Mouse (Mus musculus): Measurements from ENCODE around the gene Chrm1. TPM values are rescaled to one million over a fixed set of nuclear protein-coding genes. Genes with fewer than 3 reads are reported as not detected.
A peak's percentile ranks its signal among the peaks of the same experiment; 100 is the strongest.

The Chrm1 gene
- 0.19 and 0.26 TPM in 2 replicates for polyA plus RNA-seq (2014; fragmentation: Nextera tagmentation; extraction: Ambion mirVana)

- H3K4me1 ChIP-seq (ENCODE audit: control insufficient read depth, insufficient read depth, low read length) = no peaks in the 10 kb centered on the region
- no peaks in the 10 kb centered on the region for H3K27me3 ChIP-seq (ENCODE audit: control insufficient read depth, insufficient read depth, low read length)
- H3K27ac ChIP-seq (ENCODE audit: low read depth, low read length) = no peak within 1 kb of the TSS
- no peak for ATAC-seq (ENCODE audit: low read depth)
- WGBS = 76% methylated on average over 9 of the region's 9 CpGs
- H3K9me3 ChIP-seq (ENCODE audit: control insufficient read depth, low read length) = no peaks in the 10 kb centered on the region
- peak within 1 kb of the TSS; percentile 41 for H3K4me3 ChIP-seq (ENCODE audit: low read depth, low read length)
- no peaks in the 10 kb centered on the region for H3K36me3 ChIP-seq (ENCODE audit: control insufficient read depth, insufficient read depth, low read length)
- peak within 1 kb of the TSS; percentile 96; the same call in 1 of the 2 replicates for H3K4me2 ChIP-seq (ENCODE audit: low read depth, low read length)
- no peak within 1 kb of the TSS for H3K9ac ChIP-seq (replicated peaks; ENCODE audit: low read depth, low read length)
These were observed at the start of gene Chrm1 for GRCm38 (mm10) chr19:8663360-8663839. TSS of gene Chrm1 (plus strand) at chr19:8663789.

- 61% methylated on average over 2 of the region's 2 CpGs for WGBS
These were observed 49.2 kb upstream of the Chrm1 start for GRCm38 (mm10) chr19:8614343-8614742.

DNA sequence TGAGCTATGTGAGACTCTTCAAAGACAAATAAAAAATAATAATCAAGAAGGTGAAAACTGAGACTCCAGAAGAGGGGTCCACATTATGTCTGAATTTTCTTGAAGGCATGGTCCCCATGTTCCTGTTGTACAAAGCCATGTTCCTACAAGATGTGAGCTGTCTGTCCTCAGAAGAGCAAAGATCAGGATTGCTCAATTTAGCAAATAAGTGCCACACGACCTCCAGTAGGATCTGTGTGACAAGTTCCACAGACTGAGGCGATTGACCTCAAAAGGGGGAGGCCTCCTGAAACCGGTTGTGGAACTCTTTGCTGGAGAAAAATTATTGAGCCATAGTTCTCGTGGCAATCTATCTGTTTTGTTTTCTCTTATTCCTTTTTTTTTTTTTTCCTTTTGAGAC is 47.3 kb upstream of the Chrm1 start:
- Histone ChIP-seq H3K27me3 (ENCODE audit: control insufficient read depth, insufficient read depth, low read length) (no peaks in the 10 kb centered on the region), H3K27ac (ENCODE audit: low read depth, low read length) (no peak overlapping the region), H3K9me3 (ENCODE audit: control insufficient read depth, low read length) (no peaks in the 10 kb centered on the region), H3K9ac (replicated peaks; ENCODE audit: low read depth, low read length) (no peak overlapping the region), H3K36me3 (ENCODE audit: control insufficient read depth, insufficient read depth, low read length) (no peaks in the 10 kb centered on the region), H3K4me2 (ENCODE audit: low read depth, low read length) (no peak overlapping the region), H3K4me1 (ENCODE audit: control insufficient read depth, insufficient read depth, low read length) (no peaks in the 10 kb centered on the region), H3K4me3 (ENCODE audit: low read depth, low read length) (no peak overlapping the region)
- ATAC-seq (ENCODE audit: low read depth) = no peak
- 80% methylated on average over 4 of the region's 4 CpGs for WGBS

More at GRCm38 (mm10) chr19:8614343-8614742, 49.2 kb upstream of the Chrm1 start:
- Histone ChIP-seq H3K4me2 (ENCODE audit: low read depth, low read length) (no peak overlapping the region), H3K9ac (replicated peaks; ENCODE audit: low read depth, low read length) (no peak overlapping the region), H3K4me1 (ENCODE audit: control insufficient read depth, insufficient read depth, low read length) (no peaks in the 10 kb centered on the region), H3K4me3 (ENCODE audit: low read depth, low read length) (no peak overlapping the region), H3K27me3 (ENCODE audit: control insufficient read depth, insufficient read depth, low read length) (no peaks in the 10 kb centered on the region), H3K36me3 (ENCODE audit: control insufficient read depth, insufficient read depth, low read length) (no peaks in the 10 kb centered on the region), H3K9me3 (ENCODE audit: control insufficient read depth, low read length) (no peaks in the 10 kb centered on the region), H3K27ac (ENCODE audit: low read depth, low read length) (no peak overlapping the region)
- ATAC-seq (ENCODE audit: low read depth) = no peak

GRCm38 (mm10) chr19:8617904-8618303 is 45.7 kb upstream of the Chrm1 start, which contains the start of gene Slc22a6:
TSS of gene Slc22a6 (plus strand) at chr19:8618039.
- H3K27ac ChIP-seq (ENCODE audit: low read depth, low read length) = no peak within 1 kb of the TSS
- H3K4me2 ChIP-seq (ENCODE audit: low read depth, low read length) = no peak within 1 kb of the TSS
- no peaks in the 10 kb centered on the region for H3K9me3 ChIP-seq (ENCODE audit: control insufficient read depth, low read length)
- no peaks in the 10 kb centered on the region for H3K27me3 ChIP-seq (ENCODE audit: control insufficient read depth, insufficient read depth, low read length)
- H3K36me3 ChIP-seq (ENCODE audit: control insufficient read depth, insufficient read depth, low read length) = no peaks in the 10 kb centered on the region
- H3K9ac ChIP-seq (replicated peaks; ENCODE audit: low read depth, low read length) = no peak within 1 kb of the TSS
- no peaks in the 10 kb centered on the region for H3K4me1 ChIP-seq (ENCODE audit: control insufficient read depth, insufficient read depth, low read length)
- ATAC-seq (ENCODE audit: low read depth) = no peak
- 32% methylated on average over 7 of the region's 7 CpGs for WGBS
- no peak within 1 kb of the TSS for H3K4me3 ChIP-seq (ENCODE audit: low read depth, low read length)

DNA sequence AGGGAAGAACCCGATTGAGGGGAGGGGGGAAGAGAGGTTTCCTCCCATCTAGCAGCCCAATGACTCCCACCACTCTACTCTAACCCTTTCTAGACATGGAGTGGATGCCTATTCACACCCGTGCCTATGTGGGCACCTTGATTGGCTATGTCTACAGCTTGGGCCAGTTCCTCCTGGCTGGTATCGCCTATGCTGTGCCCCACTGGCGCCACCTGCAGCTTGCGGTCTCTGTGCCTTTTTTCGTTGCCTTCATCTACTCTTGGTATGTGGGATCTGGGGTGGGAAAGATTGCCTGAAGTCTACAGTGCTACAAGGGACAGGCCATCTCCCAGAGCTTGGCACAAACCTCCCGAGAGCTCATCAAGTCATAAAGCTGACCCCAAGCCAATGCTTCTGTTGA is 42.5 kb upstream of the Chrm1 start:
- Histone ChIP-seq H3K4me3 (ENCODE audit: low read depth, low read length) (no peak overlapping the region), H3K27me3 (ENCODE audit: control insufficient read depth, insufficient read depth, low read length) (no peaks in the 10 kb centered on the region), H3K4me1 (ENCODE audit: control insufficient read depth, insufficient read depth, low read length) (no peaks in the 10 kb centered on the region), H3K27ac (ENCODE audit: low read depth, low read length) (no peak overlapping the region), H3K4me2 (ENCODE audit: low read depth, low read length) (no peak overlapping the region), H3K9ac (replicated peaks; ENCODE audit: low read depth, low read length) (no peak overlapping the region), H3K9me3 (ENCODE audit: control insufficient read depth, low read length) (no peaks in the 10 kb centered on the region), H3K36me3 (ENCODE audit: control insufficient read depth, insufficient read depth, low read length) (no peaks in the 10 kb centered on the region)
- ATAC-seq (ENCODE audit: low read depth) = no peak
- 90% methylated on average over 7 of the region's 7 CpGs for WGBS

GRCm38 (mm10) chr19:8630249-8630648 is 33.3 kb upstream of the Chrm1 start:
- H3K4me2 ChIP-seq (ENCODE audit: low read depth, low read length) = no peak overlapping the region
- WGBS = 75% methylated on average over 2 of the region's 2 CpGs
- H3K4me3 ChIP-seq (ENCODE audit: low read depth, low read length) = no peak overlapping the region
- ATAC-seq (ENCODE audit: low read depth) = no peak
- H3K27ac ChIP-seq (ENCODE audit: low read depth, low read length) = no peak overlapping the region
- H3K36me3 ChIP-seq (ENCODE audit: control insufficient read depth, insufficient read depth, low read length) = no peaks in the 10 kb centered on the region
- H3K9ac ChIP-seq (replicated peaks; ENCODE audit: low read depth, low read length) = no peak overlapping the region
- no peaks in the 10 kb centered on the region for H3K27me3 ChIP-seq (ENCODE audit: control insufficient read depth, insufficient read depth, low read length)
- H3K4me1 ChIP-seq (ENCODE audit: control insufficient read depth, insufficient read depth, low read length) = no peaks in the 10 kb centered on the region
- H3K9me3 ChIP-seq (ENCODE audit: control insufficient read depth, low read length) = no peaks in the 10 kb centered on the region

GRCm38 (mm10) chr19:8630826-8631225 is 32.8 kb upstream of the Chrm1 start:
- no peaks in the 10 kb centered on the region for H3K27me3 ChIP-seq (ENCODE audit: control insufficient read depth, insufficient read depth, low read length)
- no peak overlapping the region for H3K4me3 ChIP-seq (ENCODE audit: low read depth, low read length)
- no peak overlapping the region for H3K27ac ChIP-seq (ENCODE audit: low read depth, low read length)
- no peak for ATAC-seq (ENCODE audit: low read depth)
- H3K9me3 ChIP-seq (ENCODE audit: control insufficient read depth, low read length) = no peaks in the 10 kb centered on the region
- no peak overlapping the region for H3K9ac ChIP-seq (replicated peaks; ENCODE audit: low read depth, low read length)
- no peaks in the 10 kb centered on the region for H3K36me3 ChIP-seq (ENCODE audit: control insufficient read depth, insufficient read depth, low read length)
- H3K4me2 ChIP-seq (ENCODE audit: low read depth, low read length) = no peak overlapping the region
- WGBS = 82% methylated on average over 6 of the region's 6 CpGs
- no peaks in the 10 kb centered on the region for H3K4me1 ChIP-seq (ENCODE audit: control insufficient read depth, insufficient read depth, low read length)

DNA sequence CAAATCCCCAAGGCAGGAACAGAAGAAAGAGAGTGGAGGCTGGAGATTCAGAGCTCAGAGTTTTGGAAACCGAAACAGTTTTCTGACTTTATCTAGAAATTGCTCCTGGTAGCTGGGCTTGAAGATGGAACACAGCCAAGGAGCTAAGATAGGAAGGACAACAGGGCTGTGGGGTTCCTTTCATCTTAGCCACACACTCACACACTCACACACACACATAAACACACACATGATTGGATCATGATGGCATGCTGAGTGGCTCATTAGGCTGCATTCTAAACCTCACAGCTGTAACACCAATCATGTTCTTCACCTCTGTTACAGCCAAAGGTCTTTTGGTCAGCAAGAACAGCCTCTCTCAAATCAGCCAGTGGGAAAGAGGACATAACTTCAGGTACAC is 31.6 kb upstream of the Chrm1 start:
- Histone ChIP-seq H3K4me2 (ENCODE audit: low read depth, low read length) (no peak overlapping the region), H3K27ac (ENCODE audit: low read depth, low read length) (no peak overlapping the region), H3K27me3 (ENCODE audit: control insufficient read depth, insufficient read depth, low read length) (no peaks in the 10 kb centered on the region), H3K4me3 (ENCODE audit: low read depth, low read length) (no peak overlapping the region), H3K9ac (replicated peaks; ENCODE audit: low read depth, low read length) (no peak overlapping the region), H3K4me1 (ENCODE audit: control insufficient read depth, insufficient read depth, low read length) (no peaks in the 10 kb centered on the region), H3K9me3 (ENCODE audit: control insufficient read depth, low read length) (no peaks in the 10 kb centered on the region), H3K36me3 (ENCODE audit: control insufficient read depth, insufficient read depth, low read length) (no peaks in the 10 kb centered on the region)
- WGBS = 81% methylated on average over 1 of the region's 1 CpGs
- ATAC-seq (ENCODE audit: low read depth) = no peak

DNA sequence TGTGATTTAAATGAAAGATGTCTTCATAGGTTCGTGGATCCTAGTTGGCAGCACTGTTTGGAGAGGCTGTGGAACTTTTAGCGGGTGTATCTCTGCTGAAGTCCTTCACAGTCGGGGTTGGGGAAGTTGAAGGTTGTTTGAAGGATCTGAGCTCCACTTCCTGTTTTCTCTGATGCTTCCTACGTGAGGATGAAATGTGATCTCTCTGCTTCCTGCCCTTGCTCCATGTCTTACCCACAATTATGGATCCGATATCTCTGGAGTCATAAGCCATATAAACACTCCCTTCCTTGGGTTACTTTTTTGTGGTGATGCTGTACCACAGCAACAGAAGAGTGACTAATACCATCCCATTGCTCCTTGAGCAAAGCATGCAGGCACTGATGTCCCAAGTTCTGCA is 21.5 kb upstream of the Chrm1 start:
- ATAC-seq (ENCODE audit: low read depth) = no peak
- H3K4me1 ChIP-seq (ENCODE audit: control insufficient read depth, insufficient read depth, low read length) = no peaks in the 10 kb centered on the region
- WGBS = 79% methylated on average over 5 of the region's 5 CpGs

More for the DNA sequence above, 21.5 kb upstream of the Chrm1 start:
- no peak overlapping the region for H3K27ac ChIP-seq (ENCODE audit: low read depth, low read length)
- no peak overlapping the region for H3K9ac ChIP-seq (replicated peaks; ENCODE audit: low read depth, low read length)
- H3K27me3 ChIP-seq (ENCODE audit: control insufficient read depth, insufficient read depth, low read length) = no peaks in the 10 kb centered on the region
- H3K36me3 ChIP-seq (ENCODE audit: control insufficient read depth, insufficient read depth, low read length) = no peaks in the 10 kb centered on the region
- no peak overlapping the region for H3K4me3 ChIP-seq (ENCODE audit: low read depth, low read length)
- no peaks in the 10 kb centered on the region for H3K9me3 ChIP-seq (ENCODE audit: control insufficient read depth, low read length)
- no peak overlapping the region for H3K4me2 ChIP-seq (ENCODE audit: low read depth, low read length)
